Mouse (Mus musculus) neutrophil, adult 83 days (primary cell): ENCODE results near the gene Oas1a. TPM values are rescaled to one million over a fixed set of nuclear protein-coding genes. Genes with fewer than 3 reads are reported as not detected.

Experiments
- total RNA-seq, 2 experiments: library from RNA; stranded (reverse); gene quantifications; one replicate each; pipeline ENCODE4 v1.2.4; 2023

The Oas1a gene
- total RNA-seq, result 10 to 100 TPM in 1 of 2 experiments, 1 to 10 TPM in 1; 7.2 to 13.6 TPM

GRCm38 (mm10) chr5:120906791-120907733 is at the start of gene Oas1a:
Oas1a (minus strand) TSS chr5:120907521.

GRCm38 (mm10) chr5:120914204-120914603 is 6.9 kb upstream of the Oas1a start, which contains the start of gene Oas1d:
Oas1d (plus strand) TSS chr5:120914536.

GRCm38 (mm10) chr5:120887413-120887812 is 19.9 kb downstream of the Oas1a start, which contains the start of gene Oas1g:
Oas1g (minus strand) TSS chr5:120887613.

GRCm38 (mm10) chr5:120861121-120861520 is 46.2 kb downstream of the Oas1a start, which contains the start of gene Oas1h:
Oas1h (plus strand) TSS chr5:120861421.

GRCm38 (mm10) chr5:120847067-120847466 is 60.3 kb downstream of the Oas1a start, which contains the start of gene Oas1f:
Oas1f (plus strand) TSS chr5:120847367.

Other genes starting within 250 kb of the Oas1a start
- gene Dtx1, start 195.6 kb downstream of the Oas1a start, total RNA-seq, result under 1 TPM; 0.37 to 0.55 TPM
- 10 to 100 TPM in 1 of 2 experiments, 1 to 10 TPM in 1; 3.7 to 10.6 TPM for gene Oas2, start 157.7 kb downstream of the Oas1a start, total RNA-seq
- gene Oas3, start 129.9 kb downstream of the Oas1a start, total RNA-seq, result 10 to 100 TPM; 13.7 to 22.8 TPM
- gene Oas1e, start 112.0 kb downstream of the Oas1a start, total RNA-seq, result not detected
- 1 to 10 TPM; 2.7 to 3.3 TPM for gene Oas1c, start 95.0 kb downstream of the Oas1a start, total RNA-seq
- under 1 TPM in 1 of 2 experiments, not detected in 1; 0.26 TPM for gene Oas1f, start 60.2 kb downstream of the Oas1a start, total RNA-seq
- not detected for gene Oas1h, start 46.1 kb downstream of the Oas1a start, total RNA-seq
- 1 to 10 TPM; 1.1 to 2.6 TPM for gene Oas1g, start 19.9 kb downstream of the Oas1a start, total RNA-seq
- not detected for gene Oas1d, start 7.0 kb upstream of the Oas1a start, total RNA-seq
- gene Rph3a, start 102.6 kb upstream of the Oas1a start, total RNA-seq, result under 1 TPM; 0.24 to 0.42 TPM